Mouse (Mus musculus) layer of hippocampus, adult 18-20 months (tissue): Measurements from ENCODE around the gene Gm5168. TPM values are rescaled to one million over a fixed set of nuclear protein-coding genes. Genes with fewer than 3 reads are reported as not detected.
"Not testable (repeated sequence)": the region's sequence is repeated elsewhere in the genome, so short reads cannot be mapped to it uniquely, and the experiment has no call there.

Experiments
- DNase-seq, 2 experiments: peaks; one replicate each; pipeline ENCODE4 v3.0.0; 2022; ENCODE audit warnings: low spot score in 2 of 2
- long read RNA-seq: library from polyadenylated mRNA; stranded (forward); transcript quantifications from one replicate; pipeline ENCODE4 v2.0.0, GENCODE M21; 2021
- total RNA-seq, 2 experiments: library from RNA; stranded (reverse); gene quantifications; 2 replicates each; pipeline ENCODE4 v1.2.3; 2021

The Gm5168 gene
- total RNA-seq, result not detected
- long read RNA-seq, result 0 reads

DNA sequence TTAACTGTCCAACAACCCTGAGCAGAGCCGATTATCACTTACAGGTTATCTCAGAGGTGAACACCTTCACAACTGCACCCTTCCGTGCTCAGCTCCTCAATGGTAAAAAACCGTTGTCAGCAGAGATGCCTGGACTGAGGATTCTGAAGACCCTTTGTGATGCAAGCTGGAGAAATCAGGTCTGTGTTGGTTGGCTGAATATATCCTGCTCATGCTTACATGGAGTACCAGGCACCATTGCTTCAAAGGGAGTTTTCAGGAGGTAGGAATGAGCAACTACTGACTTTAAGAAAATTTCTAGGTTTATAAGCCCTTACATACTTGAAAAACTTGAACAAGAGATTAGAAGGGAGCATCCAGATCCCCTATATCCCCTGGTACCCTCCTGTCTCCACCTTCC is at the start of gene Gm5168:
Gene Gm5168 (minus strand): TSS at position 101 of the 400 bp plus-strand sequence.
- not testable (repeated sequence) for DNase-seq

Other genes with a start within 250 kb of the Gm5168 start
- not detected for gene Gm2012, start 180.3 kb upstream of the Gm5168 start, total RNA-seq